Mouse (Mus musculus) spleen, postnatal 14 days (tissue): ENCODE results near the gene Lefty2.

Experiments used
- DNase-seq, 2 experiments: peaks; one replicate each; pipeline ENCODE4 v3.0.0; 2021 to 2022; ENCODE audit warnings: low spot score in 2 of 2

Lefty2 gene

DNA sequence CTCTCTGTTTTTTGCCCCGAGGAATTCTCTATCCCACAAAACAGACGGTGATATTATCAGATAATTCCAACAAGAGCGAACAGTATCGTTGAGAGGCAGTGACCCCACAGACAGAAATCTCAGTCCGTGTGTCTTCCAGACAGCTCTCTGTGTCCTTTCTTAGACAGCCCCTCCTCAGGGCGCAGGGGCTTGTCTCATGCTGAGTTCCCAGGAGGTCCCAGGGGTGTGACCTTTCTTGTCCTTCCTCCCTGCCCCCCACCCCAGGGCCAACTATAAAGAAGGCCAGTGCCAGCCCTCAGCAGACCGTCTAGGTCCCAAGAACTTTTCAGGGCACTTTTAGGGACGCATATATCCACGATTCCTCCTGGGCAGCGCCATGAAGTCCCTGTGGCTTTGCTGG, at the start of gene Lefty2:
TSS of gene Lefty2 (plus strand) at position 301 of the 400 bp plus-strand sequence.
- DNase-seq: no peak

- peak; percentile 36 for DNase-seq
Observed at GRCm38 (mm10) chr1:180848114-180848510, 44.8 kb upstream of the Lefty2 start.

GRCm38 (mm10) chr1:180848511-180849241, 44.2 kb upstream of the Lefty2 start:
- peak; percentile 22 to 52 for DNase-seq

DNA sequence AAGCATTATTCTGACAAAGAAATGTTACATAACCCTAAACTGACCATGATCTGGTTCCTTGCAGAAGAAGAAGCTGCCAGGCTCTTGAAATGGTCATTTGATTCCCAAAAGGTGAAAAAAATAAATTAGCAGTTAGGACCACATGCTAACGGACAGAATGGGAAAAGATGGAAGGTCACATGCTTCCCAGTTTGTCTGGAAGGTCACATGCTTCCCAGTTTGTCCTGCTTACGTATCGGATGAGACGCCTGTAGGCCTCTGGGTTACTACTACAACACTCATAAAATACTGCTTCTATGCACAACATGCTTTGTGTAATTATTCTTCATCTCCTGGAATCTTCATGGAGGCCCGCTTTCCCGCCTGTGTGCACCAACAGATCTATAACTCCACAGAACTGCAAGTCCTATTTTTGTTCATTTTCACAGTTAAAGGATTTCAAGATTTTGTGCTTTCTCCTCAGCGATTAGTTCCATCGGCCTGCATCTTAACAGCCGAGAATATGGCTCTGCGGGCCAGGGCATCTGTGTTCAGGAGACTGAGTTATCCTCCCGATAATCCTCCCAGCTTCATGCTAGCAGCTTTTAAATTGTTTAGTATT, 43.1 kb upstream of the Lefty2 start:
- DNase-seq: no peak

DNA sequence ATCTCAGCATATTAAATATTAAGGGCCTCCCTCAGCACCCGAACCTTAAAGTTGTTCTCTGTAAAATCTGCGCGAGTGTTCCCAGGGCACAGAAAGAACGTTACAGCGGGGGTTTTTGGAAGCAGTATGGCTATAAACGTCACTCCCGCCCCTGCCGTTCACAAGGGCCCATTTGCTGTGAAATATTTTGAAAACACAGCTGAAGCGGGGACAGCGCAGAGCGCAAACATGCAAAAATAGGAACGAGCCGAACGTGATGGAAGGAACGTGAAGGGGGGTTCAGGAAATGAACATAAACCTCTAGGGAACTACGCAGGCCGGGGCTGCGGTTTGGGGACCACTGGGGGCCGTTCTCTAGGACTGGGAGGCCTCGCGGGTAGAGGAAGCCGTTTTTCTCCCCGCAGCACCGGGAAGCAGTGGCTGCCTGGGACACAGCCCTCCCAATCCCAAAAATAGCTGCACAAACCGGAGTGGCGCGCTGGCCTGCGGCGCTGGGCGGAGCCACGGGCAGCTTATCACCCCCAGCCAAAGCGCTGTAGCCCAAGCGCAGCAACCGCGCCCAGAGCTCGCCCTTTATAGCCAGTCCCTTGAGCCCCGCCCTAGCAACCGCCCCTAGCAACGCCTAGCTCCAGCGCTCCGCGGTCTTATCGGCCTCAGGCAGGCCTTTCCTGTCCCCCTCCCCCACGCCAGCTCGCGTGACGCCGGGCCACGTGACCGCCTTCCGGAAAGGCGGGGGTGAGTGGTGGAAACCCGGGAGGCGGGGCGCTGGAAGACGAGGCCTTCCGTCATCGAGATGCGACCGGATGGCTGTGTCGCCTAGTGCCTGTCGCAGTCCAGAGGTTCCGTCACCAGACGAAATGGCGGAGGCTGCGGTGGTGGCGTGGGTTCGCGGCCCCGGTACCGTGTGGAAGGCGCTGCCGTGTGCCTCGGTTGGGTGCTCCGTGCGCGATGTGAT, 42.3 kb upstream of the Lefty2 start, which contains the start of gene Sde2:
TSS of gene Sde2 (plus strand) at position 812 of the 955 bp plus-strand sequence.
- peak; percentile 100 for DNase-seq

GRCm38 (mm10) chr1:180858763-180859162, 34.1 kb upstream of the Lefty2 start:
- no peak for DNase-seq

GRCm38 (mm10) chr1:180860030-180860429, 32.9 kb upstream of the Lefty2 start:
- DNase-seq: no peak

DNA sequence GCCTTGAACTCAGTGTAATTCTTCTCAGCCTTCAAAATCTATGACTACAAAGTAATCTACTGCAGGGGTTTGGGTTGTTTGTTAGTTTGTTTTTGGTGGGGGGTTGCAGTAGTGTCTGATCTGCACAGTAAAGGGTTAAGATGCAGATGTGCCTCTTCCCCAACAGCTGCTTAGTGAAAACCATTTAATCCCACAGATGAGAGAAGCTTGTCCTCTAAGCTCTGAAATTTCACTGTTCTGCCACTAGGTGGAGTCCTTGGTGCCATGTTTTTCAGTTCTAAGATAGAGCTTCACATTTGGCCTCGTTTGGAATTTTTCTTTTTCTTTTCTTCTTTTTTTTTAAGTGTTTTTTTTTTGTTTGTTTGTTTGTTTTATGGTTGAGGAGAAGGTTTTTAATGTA, 29.3 kb upstream of the Lefty2 start:
- DNase-seq: no peak

DNA sequence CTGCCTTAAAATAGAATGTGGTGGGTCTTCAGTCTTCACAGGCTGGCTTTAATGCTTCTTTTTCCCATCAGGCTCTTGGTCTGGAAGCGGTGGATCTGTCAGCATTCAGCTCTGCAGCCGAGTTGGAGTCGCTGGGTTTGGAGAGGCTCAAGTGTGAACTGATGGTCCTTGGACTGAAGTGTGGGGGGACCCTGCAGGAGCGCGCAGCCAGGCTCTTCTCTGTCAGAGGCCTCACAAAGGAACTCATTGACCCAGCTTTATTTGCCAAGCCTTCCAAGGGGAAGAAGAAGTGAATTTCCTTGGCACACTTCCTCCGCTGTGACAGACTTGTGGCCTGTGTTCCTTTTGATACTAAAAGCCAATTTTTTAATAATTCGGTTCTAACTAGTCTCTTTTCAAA, 26.9 kb upstream of the Lefty2 start:
- DNase-seq: no peak

- no peak for DNase-seq
Observed at GRCm38 (mm10) chr1:180870122-180870650, 22.7 kb upstream of the Lefty2 start.

GRCm38 (mm10) chr1:180873861-180874484, 18.9 kb upstream of the Lefty2 start:
- DNase-seq: peak in 1 of 2 experiments; percentile 62

- DNase-seq: no peak
Observed at GRCm38 (mm10) chr1:180874615-180875014, 18.3 kb upstream of the Lefty2 start.

GRCm38 (mm10) chr1:180875126-180875525, 17.8 kb upstream of the Lefty2 start:
- DNase-seq: no peak

DNA sequence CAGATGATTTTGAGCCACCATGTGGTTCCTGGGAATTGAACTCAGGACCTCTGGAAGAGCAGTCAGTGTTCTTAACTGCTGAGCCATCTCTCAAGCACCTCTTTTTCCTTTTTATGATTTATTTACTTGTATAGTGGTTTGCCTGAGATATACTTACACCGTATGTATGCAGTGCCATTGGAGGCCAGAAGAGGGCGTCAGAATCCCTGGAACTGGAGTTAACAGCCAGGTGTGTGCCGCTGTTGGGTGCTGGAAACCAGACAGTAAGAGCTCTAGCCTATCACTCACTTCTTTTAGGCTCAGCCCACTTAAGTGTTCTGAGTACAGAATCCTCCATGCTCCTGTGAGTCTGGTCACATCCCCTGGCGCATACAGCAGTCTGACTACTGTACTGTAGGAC, 15.4 kb upstream of the Lefty2 start:
- DNase-seq: no peak

GRCm38 (mm10) chr1:180881768-180882167, 11.1 kb upstream of the Lefty2 start:
- no peak for DNase-seq

DNA sequence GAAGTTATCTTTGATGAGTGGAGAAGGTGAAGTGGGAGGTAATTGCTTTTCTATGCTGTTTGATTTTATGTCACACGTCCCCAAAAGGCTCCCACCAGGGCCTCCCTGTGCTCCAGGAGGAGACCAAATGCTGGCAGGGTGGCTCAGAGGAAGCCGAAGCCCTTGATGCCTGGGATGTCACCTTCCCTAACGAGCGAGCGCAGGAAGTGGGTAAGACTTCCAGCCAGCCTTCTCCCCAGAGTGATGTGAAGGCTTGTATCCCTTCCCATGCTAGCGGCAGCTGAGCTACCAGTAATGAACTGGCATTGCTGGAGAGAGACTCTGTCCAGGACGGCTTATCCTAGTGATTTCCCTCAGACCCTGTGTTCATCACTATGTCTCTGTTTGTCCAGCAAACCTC, 9.2 kb upstream of the Lefty2 start:
- no peak for DNase-seq

GRCm38 (mm10) chr1:180884484-180884883, 8.4 kb upstream of the Lefty2 start:
- DNase-seq: no peak

- DNase-seq: peak in 1 of 2 experiments; percentile 25
Observed at GRCm38 (mm10) chr1:180888556-180889042, 4.3 kb upstream of the Lefty2 start.

DNA sequence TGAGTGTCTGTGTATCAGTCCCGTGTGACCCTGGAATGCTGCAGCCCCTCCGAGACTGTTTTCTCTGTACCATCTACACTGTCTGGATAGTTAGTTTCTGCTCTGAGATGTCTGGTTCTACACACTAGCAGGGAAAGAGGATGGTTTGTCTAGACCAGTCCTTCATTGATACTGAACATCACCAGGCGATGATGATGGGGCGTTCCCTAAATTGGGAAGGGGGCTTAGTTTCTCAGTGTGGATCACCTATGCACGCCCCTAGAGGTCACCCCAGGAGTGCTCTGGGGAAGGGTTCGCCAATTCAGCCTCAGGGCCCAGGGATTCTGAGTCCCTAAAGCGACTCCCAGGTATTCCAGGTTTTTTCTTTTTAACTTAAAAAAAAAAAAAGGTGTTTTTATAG, 3.7 kb upstream of the Lefty2 start:
- no peak for DNase-seq

DNA sequence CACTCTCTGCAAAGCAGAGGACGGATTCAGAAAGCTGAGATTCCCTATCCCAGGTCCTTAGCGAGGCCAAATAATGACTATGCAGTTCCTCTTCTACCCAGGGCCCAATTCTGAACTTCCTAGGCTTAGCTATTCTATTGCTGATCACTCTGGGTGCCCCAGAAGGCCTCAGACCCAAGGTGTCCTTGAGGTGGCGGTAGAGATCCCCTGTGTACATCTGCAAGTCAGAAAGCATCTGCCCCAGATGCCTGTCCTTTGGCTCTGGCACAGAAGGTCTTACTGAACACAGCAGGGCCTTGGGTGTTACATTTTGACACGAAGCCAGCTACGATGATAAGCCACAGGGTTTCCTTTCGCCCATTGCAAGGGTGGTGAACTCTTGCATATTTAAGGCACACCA, 3.1 kb upstream of the Lefty2 start:
- DNase-seq: peak in 1 of 2 experiments; percentile 43
